Mouse (Mus musculus) heart, adult 2 months (tissue): ENCODE measurements around the gene Pold2.

Experiments used
- CTCF ChIP-seq: fragments of 200-600 bp; IDR thresholded peaks from 2 replicates; pipeline ENCODE4 v1.8.1; 2022; ENCODE audit warnings: antibody characterized with exemption, mild to moderate bottlenecking, moderate library complexity
- EP300 ChIP-seq: fragments of 200-500 bp; IDR thresholded peaks from 2 replicates; pipeline ENCODE4 v1.6.1; 2011; ENCODE audit warnings: low read depth, low read length, control low read depth; ENCODE audit not compliant: insufficient read depth
- POLR2A ChIP-seq: fragments of 200-500 bp; IDR thresholded peaks from 2 replicates; pipeline ENCODE4 v1.6.1; 2011; ENCODE audit warnings: mild to moderate bottlenecking, low read depth, low read length, control low read depth; ENCODE audit not compliant: insufficient read depth

GRCm38 (mm10) chr11:5902390-5902789 is 24.3 kb upstream of the Pold2 start:
- TF ChIP-seq EP300 (no peak), POLR2A (no peak), CTCF (no peak)
